Mouse (Mus musculus): ENCODE results near the gene Fam81a. TPM values are rescaled to one million over a fixed set of nuclear protein-coding genes. Genes with fewer than 3 reads are reported as not detected.

Gene Fam81a
- polyA plus RNA-seq, 1 experiment, result 0.43 TPM

DNA sequence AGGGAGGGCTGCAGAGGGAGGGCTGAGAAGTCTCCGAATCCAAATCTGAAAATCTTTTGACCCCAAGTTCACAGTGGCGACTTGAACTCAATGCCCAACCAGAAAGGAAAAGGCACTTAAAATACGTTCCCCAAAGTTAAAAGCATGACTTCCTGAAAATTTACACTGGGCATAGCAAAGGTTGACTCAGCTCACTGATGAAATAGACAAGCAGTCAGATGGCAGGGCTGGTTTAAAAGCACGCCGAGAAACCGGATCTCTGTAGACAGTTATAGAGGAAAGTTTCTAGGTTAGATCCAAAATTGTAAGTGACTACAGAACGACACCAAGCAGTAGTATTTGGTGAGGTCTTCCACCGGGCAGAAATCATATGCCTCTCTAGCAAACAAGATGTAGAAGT is 92.5 kb downstream of the Fam81a start:
- no peaks in the 10 kb centered on the region for H3K27me3 ChIP-seq (ENCODE audit: control insufficient read depth, insufficient read depth, low read length)
- no peak overlapping the region for H3K27ac ChIP-seq (ENCODE audit: control insufficient read depth, insufficient read depth, low read length)
- no peak for DNase-seq
- H3K36me3 ChIP-seq (ENCODE audit: control insufficient read depth, insufficient read depth, low read length), result no peaks in the 10 kb centered on the region
- WGBS, result 15% methylated on average over 8 of the region's 8 CpGs
- peaks cover 3% of the 10 kb centered on the region for H3K4me1 ChIP-seq (replicated peaks; ENCODE audit: control insufficient read depth, insufficient read depth, low read length)
- TF ChIP-seq CTCF (IDR thresholded peaks at IDR 0.05; ENCODE audit: borderline replicate concordance, control insufficient read depth, extremely low read depth, insufficient read depth, low read length, poor library complexity), result no peak
- no peak for TF ChIP-seq POLR2A (IDR thresholded peaks at IDR 0.05; ENCODE audit: control insufficient read depth, extremely low read depth, insufficient read depth, low read length, poor library complexity)
- no peak overlapping the region for H3K4me3 ChIP-seq (ENCODE audit: control insufficient read depth, insufficient read depth, low read length)

DNA sequence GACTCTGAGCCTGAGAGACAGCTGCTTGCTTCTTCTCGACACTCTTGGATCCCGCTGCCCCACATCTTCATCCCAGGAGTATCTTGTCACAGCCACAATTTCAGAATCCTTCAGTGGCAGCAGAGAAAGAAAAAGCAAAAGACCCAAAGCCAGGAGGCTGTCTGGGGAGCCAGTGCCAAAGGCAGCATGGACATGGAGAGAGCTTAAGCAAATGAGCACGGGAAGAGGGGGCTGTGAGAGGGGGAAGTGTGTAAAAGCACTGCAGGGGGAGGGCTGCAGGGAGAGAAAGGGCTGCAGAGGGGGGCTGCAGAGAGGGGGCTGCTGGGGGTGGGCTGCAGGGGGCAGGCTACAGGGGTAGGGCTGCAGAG is 93.0 kb downstream of the Fam81a start:
- Histone ChIP-seq H3K27me3 (ENCODE audit: control insufficient read depth, insufficient read depth, low read length) (no peaks in the 10 kb centered on the region), H3K36me3 (ENCODE audit: control insufficient read depth, insufficient read depth, low read length) (no peaks in the 10 kb centered on the region), H3K27ac (ENCODE audit: control insufficient read depth, insufficient read depth, low read length) (no peak overlapping the region), H3K4me3 (ENCODE audit: control insufficient read depth, insufficient read depth, low read length) (no peak overlapping the region), H3K4me1 (replicated peaks; ENCODE audit: control insufficient read depth, insufficient read depth, low read length) (peaks cover 3% of the 10 kb centered on the region)
- DNase-seq, result no peak
- WGBS, result 63% methylated on average over 3 of the region's 3 CpGs
- TF ChIP-seq POLR2A (IDR thresholded peaks at IDR 0.05; ENCODE audit: control insufficient read depth, extremely low read depth, insufficient read depth, low read length, poor library complexity), result no peak
- no peak for TF ChIP-seq CTCF (IDR thresholded peaks at IDR 0.05; ENCODE audit: borderline replicate concordance, control insufficient read depth, extremely low read depth, insufficient read depth, low read length, poor library complexity)

GRCm38 (mm10) chr9:70048751-70049415 is 93.5 kb downstream of the Fam81a start:
- H3K4me1 ChIP-seq (replicated peaks; ENCODE audit: control insufficient read depth, insufficient read depth, low read length), result peaks cover 3% of the 10 kb centered on the region
- no peaks in the 10 kb centered on the region for H3K36me3 ChIP-seq (ENCODE audit: control insufficient read depth, insufficient read depth, low read length)
- H3K27ac ChIP-seq (ENCODE audit: control insufficient read depth, insufficient read depth, low read length), result no peak overlapping the region
- TF ChIP-seq POLR2A (IDR thresholded peaks at IDR 0.05; ENCODE audit: control insufficient read depth, extremely low read depth, insufficient read depth, low read length, poor library complexity) (no peak), CTCF (IDR thresholded peaks at IDR 0.05; ENCODE audit: borderline replicate concordance, control insufficient read depth, extremely low read depth, insufficient read depth, low read length, poor library complexity) (no peak)
- 76% methylated on average over 6 of the region's 6 CpGs for WGBS
- no peak for DNase-seq
- no peak overlapping the region for H3K4me3 ChIP-seq (ENCODE audit: control insufficient read depth, insufficient read depth, low read length)
- H3K27me3 ChIP-seq (ENCODE audit: control insufficient read depth, insufficient read depth, low read length), result no peaks in the 10 kb centered on the region

- TF ChIP-seq CTCF (IDR thresholded peaks at IDR 0.05; ENCODE audit: borderline replicate concordance, control insufficient read depth, extremely low read depth, insufficient read depth, low read length, poor library complexity), result no peak
- TF ChIP-seq POLR2A (IDR thresholded peaks at IDR 0.05; ENCODE audit: control insufficient read depth, extremely low read depth, insufficient read depth, low read length, poor library complexity), result no peak
- no peak overlapping the region for H3K4me3 ChIP-seq (ENCODE audit: control insufficient read depth, insufficient read depth, low read length)
- no peak for DNase-seq
- no peaks in the 10 kb centered on the region for H3K36me3 ChIP-seq (ENCODE audit: control insufficient read depth, insufficient read depth, low read length)
- no peak overlapping the region for H3K27ac ChIP-seq (ENCODE audit: control insufficient read depth, insufficient read depth, low read length)
- 88% methylated on average over 5 of the region's 5 CpGs for WGBS
- H3K4me1 ChIP-seq (replicated peaks; ENCODE audit: control insufficient read depth, insufficient read depth, low read length), result peaks cover 3% of the 10 kb centered on the region
- no peaks in the 10 kb centered on the region for H3K27me3 ChIP-seq (ENCODE audit: control insufficient read depth, insufficient read depth, low read length)
Observed at GRCm38 (mm10) chr9:70048280-70048679, 94.1 kb downstream of the Fam81a start.

- Histone ChIP-seq H3K27ac (ENCODE audit: control insufficient read depth, insufficient read depth, low read length) (no peak overlapping the region), H3K36me3 (ENCODE audit: control insufficient read depth, insufficient read depth, low read length) (no peaks in the 10 kb centered on the region), H3K27me3 (ENCODE audit: control insufficient read depth, insufficient read depth, low read length) (no peaks in the 10 kb centered on the region), H3K4me3 (ENCODE audit: control insufficient read depth, insufficient read depth, low read length) (no peak overlapping the region), H3K4me1 (replicated peaks; ENCODE audit: control insufficient read depth, insufficient read depth, low read length) (peaks cover 3% of the 10 kb centered on the region)
- 85% methylated on average over 3 of the region's 3 CpGs for WGBS
- no peak for DNase-seq
- TF ChIP-seq CTCF (IDR thresholded peaks at IDR 0.05; ENCODE audit: borderline replicate concordance, control insufficient read depth, extremely low read depth, insufficient read depth, low read length, poor library complexity), result no peak
- no peak for TF ChIP-seq POLR2A (IDR thresholded peaks at IDR 0.05; ENCODE audit: control insufficient read depth, extremely low read depth, insufficient read depth, low read length, poor library complexity)
Observed at GRCm38 (mm10) chr9:70047839-70048238, 94.5 kb downstream of the Fam81a start.

DNA sequence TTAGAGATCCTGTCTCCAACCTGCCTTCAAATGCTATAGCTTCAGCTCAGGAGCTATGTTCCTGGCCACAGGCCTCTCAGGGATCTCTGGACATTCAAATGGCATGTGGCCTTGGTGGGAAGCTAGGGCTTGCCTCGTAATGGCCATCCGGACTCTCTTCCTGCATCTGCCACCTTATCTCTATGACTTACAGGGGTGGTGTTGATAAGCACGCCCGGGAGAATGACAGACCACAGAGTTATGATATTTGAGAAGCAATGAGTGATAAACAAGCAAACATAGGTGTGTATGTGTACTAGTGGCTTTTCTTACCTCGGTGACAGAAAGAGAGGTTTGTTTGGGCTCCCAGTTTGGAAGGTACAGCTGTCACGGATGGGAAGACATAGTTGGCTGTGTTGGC is 96.1 kb downstream of the Fam81a start:
- DNase-seq, result no peak
- TF ChIP-seq POLR2A (IDR thresholded peaks at IDR 0.05; ENCODE audit: control insufficient read depth, extremely low read depth, insufficient read depth, low read length, poor library complexity) (no peak), CTCF (IDR thresholded peaks at IDR 0.05; ENCODE audit: borderline replicate concordance, control insufficient read depth, extremely low read depth, insufficient read depth, low read length, poor library complexity) (no peak)
- peaks cover 3% of the 10 kb centered on the region for H3K4me1 ChIP-seq (replicated peaks; ENCODE audit: control insufficient read depth, insufficient read depth, low read length)
- H3K27ac ChIP-seq (ENCODE audit: control insufficient read depth, insufficient read depth, low read length), result no peak overlapping the region
- no peaks in the 10 kb centered on the region for H3K36me3 ChIP-seq (ENCODE audit: control insufficient read depth, insufficient read depth, low read length)
- WGBS, result 91% methylated on average over 6 of the region's 6 CpGs
- no peaks in the 10 kb centered on the region for H3K27me3 ChIP-seq (ENCODE audit: control insufficient read depth, insufficient read depth, low read length)
- H3K4me3 ChIP-seq (ENCODE audit: control insufficient read depth, insufficient read depth, low read length), result no peak overlapping the region

DNA sequence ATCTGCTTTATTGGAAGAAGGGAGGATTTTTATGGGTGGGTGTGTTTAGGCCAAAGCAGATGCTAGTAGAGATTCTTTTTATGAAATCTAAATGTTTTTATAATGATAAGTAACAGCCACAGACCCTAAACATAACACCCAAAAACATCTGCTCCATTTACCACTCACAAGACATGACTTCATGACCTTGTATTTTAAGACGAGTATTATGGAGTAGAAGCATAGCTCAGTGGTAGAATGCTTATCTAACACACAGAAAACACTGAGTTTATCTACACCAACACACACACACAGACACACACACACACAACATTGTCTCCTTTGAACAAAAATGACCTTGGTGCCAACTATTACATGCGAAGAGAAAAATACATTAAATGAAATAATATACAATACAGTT is 97.5 kb downstream of the Fam81a start:
- WGBS, result 86% methylated on average over 2 of the region's 2 CpGs
- no peaks in the 10 kb centered on the region for H3K36me3 ChIP-seq (ENCODE audit: control insufficient read depth, insufficient read depth, low read length)
- peaks cover 8% of the 10 kb centered on the region for H3K4me1 ChIP-seq (replicated peaks; ENCODE audit: control insufficient read depth, insufficient read depth, low read length)
- no peak overlapping the region for H3K27ac ChIP-seq (ENCODE audit: control insufficient read depth, insufficient read depth, low read length)
- H3K27me3 ChIP-seq (ENCODE audit: control insufficient read depth, insufficient read depth, low read length), result no peaks in the 10 kb centered on the region
- no peak for DNase-seq
- TF ChIP-seq CTCF (IDR thresholded peaks at IDR 0.05; ENCODE audit: borderline replicate concordance, control insufficient read depth, extremely low read depth, insufficient read depth, low read length, poor library complexity), result no peak
- no peak for TF ChIP-seq POLR2A (IDR thresholded peaks at IDR 0.05; ENCODE audit: control insufficient read depth, extremely low read depth, insufficient read depth, low read length, poor library complexity)
- no peak overlapping the region for H3K4me3 ChIP-seq (ENCODE audit: control insufficient read depth, insufficient read depth, low read length)
